Mouse (Mus musculus) heart, embryonic 11.5 days (tissue): ENCODE measurements around the gene Bcas3. TPM values are rescaled to one million over a fixed set of nuclear protein-coding genes. Genes with fewer than 3 reads are reported as not detected.

Source experiments
- ATAC-seq: fragments of 200-750 bp; cut with Nextera tagmentation; replicated peaks from 2 replicates; pipeline ENCODE4 v1.8.0; 2017; ENCODE audit warnings: moderate library complexity; ENCODE audit not compliant: insufficient number of reproducible peaks, low FRiP score, low TSS enrichment
- H3K27ac ChIP-seq: fragments of 300-500 bp; sonication (generic); 2 replicates; pipeline ENCODE4 v1.5.1; 2014; ENCODE audit warnings: mild to moderate bottlenecking, low read depth, low read length
- H3K27me3 ChIP-seq: fragments of 300-500 bp; sonication (generic); 2 replicates; pipeline ENCODE4 v1.6.1; 2014; ENCODE audit warnings: mild to moderate bottlenecking, low read length, mixed read lengths; ENCODE audit not compliant: control insufficient read depth, insufficient read depth
- H3K36me3 ChIP-seq: fragments of 300-500 bp; sonication (generic); 2 replicates; pipeline ENCODE4 v1.6.1; 2014; ENCODE audit warnings: mild to moderate bottlenecking, low read length, moderate library complexity, mixed read lengths; ENCODE audit not compliant: control insufficient read depth, insufficient read depth
- H3K4me1 ChIP-seq: fragments of 300-500 bp; sonication (generic); 2 replicates; pipeline ENCODE4 v1.6.1; 2014; ENCODE audit warnings: low read length; ENCODE audit not compliant: control insufficient read depth, insufficient read depth
- H3K4me2 ChIP-seq: fragments of 300-500 bp; sonication (generic); 2 replicates; pipeline ENCODE4 v1.6.1; 2014; ENCODE audit warnings: mild to moderate bottlenecking, moderate library complexity
- H3K4me3 ChIP-seq: fragments of 300-500 bp; sonication (generic); 2 replicates; pipeline ENCODE4 v1.5.1; 2014; ENCODE audit warnings: low read depth, low read length
- H3K9ac ChIP-seq: fragments of 300-500 bp; sonication (generic); 2 replicates; pipeline ENCODE4 v1.6.1; 2014; ENCODE audit warnings: mild to moderate bottlenecking, low read depth, low read length, moderate library complexity
- H3K9me3 ChIP-seq: fragments of 300-500 bp; sonication (generic); replicated peaks from 2 replicates; pipeline ENCODE4 v1.6.1; 2016; ENCODE audit warnings: low read length; ENCODE audit not compliant: control insufficient read depth
- WGBS: fragments of 180-500 bp; shearing (Covaris S2); extraction: QIAGEN DNeasy Blood & Tissue Kit; methylation state at CpG from one replicate; pipeline ENCODE4 v1.1.7; 2014; ENCODE audit not compliant: insufficient replicate concordance; 5-methylcytosine and 5-hydroxymethylcytosine counted together
- polyA plus RNA-seq: library from polyadenylated mRNA; unstranded; fragments of >200 nt; fragmentation: Nextera tagmentation; extraction: Ambion mirVana; gene quantifications from 2 replicates; pipeline ENCODE4 v1.2.1, GENCODE M21; 2014

Bcas3 gene
- polyA plus RNA-seq, 1 experiment from 2014 or later, result 22.8 TPM

DNA sequence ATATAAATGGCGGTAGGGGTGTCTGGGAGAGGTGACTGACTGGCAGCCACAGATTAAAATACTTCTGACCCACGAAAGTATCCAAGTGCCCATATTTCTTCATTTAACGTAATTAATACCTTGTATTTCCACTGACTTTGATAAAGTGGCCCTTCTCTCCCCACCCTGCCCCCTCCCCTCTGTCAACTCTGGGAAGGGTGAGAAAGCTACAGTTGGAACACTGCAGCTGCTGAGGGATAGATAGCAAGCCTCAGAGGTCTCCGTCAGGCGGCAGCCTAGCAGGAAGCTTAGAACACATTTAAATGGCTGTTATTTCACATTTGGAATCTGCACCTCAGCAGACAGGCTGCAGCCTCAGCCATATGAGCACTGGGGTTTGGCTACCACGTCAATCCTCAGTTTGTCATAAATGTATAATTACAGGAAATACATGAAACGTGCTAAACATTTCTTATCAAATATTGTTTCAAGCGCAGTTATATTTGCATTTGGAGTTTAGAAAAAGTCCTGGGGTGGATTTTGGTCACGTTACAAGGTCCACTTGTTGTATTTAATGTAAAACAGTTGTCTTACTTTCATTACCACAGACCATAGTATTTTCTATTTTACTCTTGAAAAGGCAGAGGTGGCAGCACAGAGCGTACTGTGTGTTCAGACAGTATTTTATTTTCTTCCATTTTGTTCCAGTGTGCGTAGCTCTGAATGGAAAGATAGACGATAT, 291.2 kb downstream of the Bcas3 start:
- no peaks in the 10 kb centered on the region for H3K36me3 ChIP-seq
- no peaks in the 10 kb centered on the region for H3K9me3 ChIP-seq
- H3K27me3 ChIP-seq, result no peaks in the 10 kb centered on the region
- H3K9ac ChIP-seq, result no peak overlapping the region
- no peak for ATAC-seq
- H3K4me1 ChIP-seq, result peaks cover 29% of the 10 kb centered on the region
- WGBS, result 36% methylated on average over 12 of the region's 12 CpGs
- no peak overlapping the region for H3K4me3 ChIP-seq
- peak overlapping the region; percentile 42 for H3K4me2 ChIP-seq
- H3K27ac ChIP-seq, result peak overlapping the region; percentile 81

DNA sequence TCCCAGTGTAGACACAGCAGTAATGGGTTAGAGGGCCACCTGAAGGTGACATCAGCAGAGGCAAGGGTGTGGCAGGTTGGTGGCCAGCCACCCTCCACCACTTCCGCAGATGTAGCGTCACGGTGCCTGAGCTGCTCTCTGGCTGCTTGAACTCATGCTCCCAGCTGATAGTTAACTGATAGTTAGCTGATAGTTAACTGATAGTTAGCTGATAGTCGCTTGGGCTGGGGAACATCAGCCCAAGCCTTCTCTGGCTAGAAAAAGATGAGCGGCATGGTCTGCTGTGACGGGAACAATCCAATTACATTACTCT, 291.7 kb downstream of the Bcas3 start:
- H3K4me2 ChIP-seq, result peak overlapping the region; percentile 42
- H3K9ac ChIP-seq, result no peak overlapping the region
- H3K4me3 ChIP-seq, result no peak overlapping the region
- no peaks in the 10 kb centered on the region for H3K36me3 ChIP-seq
- ATAC-seq, result no peak
- 48% methylated on average over 6 of the region's 6 CpGs for WGBS
- no peaks in the 10 kb centered on the region for H3K27me3 ChIP-seq
- no peak overlapping the region for H3K27ac ChIP-seq
- no peaks in the 10 kb centered on the region for H3K9me3 ChIP-seq
- peaks cover 29% of the 10 kb centered on the region for H3K4me1 ChIP-seq

- 72% methylated on average over 7 of the region's 7 CpGs for WGBS
These were observed 292.3 kb downstream of the Bcas3 start for GRCm38 (mm10) chr11:85645152-85645835.

DNA sequence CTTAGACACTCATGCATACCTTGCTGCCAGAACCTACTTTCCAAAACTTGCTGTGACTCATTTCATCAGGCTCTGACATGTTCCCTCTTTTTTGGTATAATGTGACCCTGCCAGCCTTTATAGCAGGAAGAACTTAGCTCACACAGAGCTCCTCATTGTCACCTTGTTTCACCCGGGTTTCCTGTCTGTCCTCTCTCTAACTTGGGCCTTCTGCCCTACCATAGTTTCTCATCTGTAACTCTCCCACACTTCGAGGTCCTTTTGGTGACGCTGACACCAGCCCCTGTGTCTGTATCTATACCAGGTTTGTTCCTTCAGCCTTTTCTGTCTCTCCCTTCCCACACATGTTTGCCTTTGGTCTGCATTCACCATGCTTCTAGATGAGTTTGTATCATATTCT, 295.9 kb downstream of the Bcas3 start:
- H3K4me2 ChIP-seq, result no peak overlapping the region
- H3K27ac ChIP-seq, result no peak overlapping the region
- H3K4me3 ChIP-seq, result no peak overlapping the region
- peaks cover 15% of the 10 kb centered on the region for H3K4me1 ChIP-seq
- no peaks in the 10 kb centered on the region for H3K9me3 ChIP-seq
- WGBS, result 58% methylated on average over 3 of the region's 3 CpGs
- ATAC-seq, result no peak
- H3K36me3 ChIP-seq, result no peaks in the 10 kb centered on the region
- no peaks in the 10 kb centered on the region for H3K27me3 ChIP-seq
- no peak overlapping the region for H3K9ac ChIP-seq

More at GRCm38 (mm10) chr11:85645152-85645835, 292.3 kb downstream of the Bcas3 start:
- Histone ChIP-seq H3K27ac (no peak overlapping the region), H3K4me1 (peaks cover 25% of the 10 kb centered on the region), H3K4me2 (no peak overlapping the region), H3K9ac (no peak overlapping the region), H3K36me3 (no peaks in the 10 kb centered on the region), H3K27me3 (no peaks in the 10 kb centered on the region), H3K4me3 (no peak overlapping the region), H3K9me3 (no peaks in the 10 kb centered on the region)
- no peak for ATAC-seq

DNA sequence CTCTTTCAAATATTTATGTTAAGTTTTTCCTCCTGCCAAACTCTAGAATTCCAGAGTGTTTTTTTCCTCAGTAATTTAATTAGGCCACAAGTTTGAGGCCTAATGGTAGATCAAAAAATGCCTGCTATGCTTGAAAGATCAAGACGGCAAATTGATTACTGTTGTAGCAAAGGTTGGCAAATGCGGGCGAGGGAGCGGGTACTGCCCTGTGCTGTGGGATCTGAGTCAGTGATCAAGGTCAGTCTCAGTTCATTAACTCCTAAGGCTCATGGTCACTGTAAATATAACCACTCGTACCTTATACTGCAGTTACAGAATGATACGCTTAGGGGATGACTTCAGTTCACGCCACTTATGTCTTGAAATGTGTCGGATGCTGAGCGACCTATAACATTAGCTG, 296.4 kb downstream of the Bcas3 start:
- 84% methylated on average over 9 of the region's 9 CpGs for WGBS
- Histone ChIP-seq H3K4me3 (no peak overlapping the region), H3K27ac (no peak overlapping the region), H3K27me3 (no peaks in the 10 kb centered on the region), H3K36me3 (no peaks in the 10 kb centered on the region), H3K4me1 (peaks cover 10% of the 10 kb centered on the region), H3K9ac (no peak overlapping the region), H3K4me2 (no peak overlapping the region), H3K9me3 (no peaks in the 10 kb centered on the region)
- no peak for ATAC-seq

DNA sequence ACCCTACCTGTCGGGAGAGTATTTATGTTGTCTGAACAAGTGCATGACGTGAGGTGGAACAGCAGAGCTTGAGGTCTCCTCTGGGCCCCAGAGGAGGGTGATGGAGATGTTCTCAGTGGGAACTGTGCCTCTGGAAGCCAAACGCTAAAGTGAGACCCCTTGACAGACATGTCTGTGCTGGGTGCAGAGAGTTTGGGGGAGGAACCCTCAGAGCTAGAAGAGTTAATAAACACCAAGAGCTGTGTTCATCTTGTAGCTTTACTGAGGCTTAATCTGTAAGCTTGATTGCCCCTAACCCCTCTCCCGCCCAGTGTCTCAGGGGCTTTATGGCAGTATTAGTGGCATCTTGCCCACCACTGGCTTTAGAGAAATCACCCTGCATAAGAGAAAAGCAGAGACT, 304.5 kb downstream of the Bcas3 start:
- H3K36me3 ChIP-seq, result no peaks in the 10 kb centered on the region
- no peaks in the 10 kb centered on the region for H3K9me3 ChIP-seq
- H3K27me3 ChIP-seq, result no peaks in the 10 kb centered on the region
- ATAC-seq, result no peak
- no peak overlapping the region for H3K4me2 ChIP-seq
- H3K9ac ChIP-seq, result no peak overlapping the region
- 74% methylated on average over 4 of the region's 4 CpGs for WGBS
- no peaks in the 10 kb centered on the region for H3K4me1 ChIP-seq
- no peak overlapping the region for H3K27ac ChIP-seq
- no peak overlapping the region for H3K4me3 ChIP-seq

GRCm38 (mm10) chr11:85660304-85660703, 307.3 kb downstream of the Bcas3 start:
- Histone ChIP-seq H3K36me3 (no peaks in the 10 kb centered on the region), H3K27ac (no peak overlapping the region), H3K27me3 (no peaks in the 10 kb centered on the region), H3K9ac (no peak overlapping the region), H3K9me3 (no peaks in the 10 kb centered on the region), H3K4me3 (no peak overlapping the region), H3K4me2 (no peak overlapping the region), H3K4me1 (no peaks in the 10 kb centered on the region)
- 63% methylated on average over 4 of the region's 4 CpGs for WGBS
- ATAC-seq, result no peak

DNA sequence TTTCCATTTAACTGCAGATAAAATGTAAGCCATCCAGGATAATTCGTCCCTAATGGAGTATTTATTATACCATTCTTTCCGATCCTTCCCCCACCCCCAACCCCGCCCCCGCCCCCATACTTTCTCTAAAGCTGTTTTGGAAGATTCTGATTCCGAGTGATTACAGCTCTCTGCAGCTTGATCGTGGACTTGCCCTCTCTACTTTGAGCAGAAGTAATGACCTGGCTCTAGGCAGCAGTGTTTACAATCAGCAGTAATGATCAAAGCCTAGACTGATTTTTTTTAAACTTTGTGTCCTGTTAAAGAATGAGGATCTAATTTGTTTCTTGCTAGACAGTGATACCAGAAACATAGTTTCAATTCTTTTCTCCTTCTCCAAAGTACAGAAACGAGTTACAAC, 314.2 kb downstream of the Bcas3 start:
- Histone ChIP-seq H3K9me3 (no peaks in the 10 kb centered on the region), H3K27me3 (no peaks in the 10 kb centered on the region), H3K4me1 (peaks cover 13% of the 10 kb centered on the region), H3K4me3 (no peak overlapping the region), H3K27ac (no peak overlapping the region), H3K9ac (no peak overlapping the region), H3K4me2 (no peak overlapping the region), H3K36me3 (no peaks in the 10 kb centered on the region)
- no peak for ATAC-seq
- WGBS, result 58% methylated on average over 7 of the region's 7 CpGs

- no peaks in the 10 kb centered on the region for H3K9me3 ChIP-seq
- no peaks in the 10 kb centered on the region for H3K36me3 ChIP-seq
- H3K27me3 ChIP-seq, result no peaks in the 10 kb centered on the region
- H3K4me2 ChIP-seq, result peak overlapping the region; percentile 24
- peaks cover 13% of the 10 kb centered on the region for H3K4me1 ChIP-seq
- H3K27ac ChIP-seq, result no peak overlapping the region
- 58% methylated on average over 9 of the region's 9 CpGs for WGBS
- H3K4me3 ChIP-seq, result no peak overlapping the region
- ATAC-seq, result no peak
- H3K9ac ChIP-seq, result no peak overlapping the region
These were observed 314.8 kb downstream of the Bcas3 start for GRCm38 (mm10) chr11:85667741-85668140.
